Mouse (Mus musculus) embryonic fibroblast, embryonic 13.5 days (primary cell): ENCODE data around the gene Fpr1.

Source experiments
- CTCF ChIP-seq: IDR thresholded peaks from 2 replicates; pipeline ENCODE4 v1.5.1; 2011; ENCODE audit warnings: mild to moderate bottlenecking, control low read depth, low read length, moderate library complexity, borderline replicate concordance; ENCODE audit not compliant: insufficient read depth
- POLR2A ChIP-seq: IDR thresholded peaks from 2 replicates; pipeline ENCODE4 v1.6.1; 2011; ENCODE audit warnings: low read depth, mild to moderate bottlenecking, control low read depth, low read length, moderate library complexity

DNA sequence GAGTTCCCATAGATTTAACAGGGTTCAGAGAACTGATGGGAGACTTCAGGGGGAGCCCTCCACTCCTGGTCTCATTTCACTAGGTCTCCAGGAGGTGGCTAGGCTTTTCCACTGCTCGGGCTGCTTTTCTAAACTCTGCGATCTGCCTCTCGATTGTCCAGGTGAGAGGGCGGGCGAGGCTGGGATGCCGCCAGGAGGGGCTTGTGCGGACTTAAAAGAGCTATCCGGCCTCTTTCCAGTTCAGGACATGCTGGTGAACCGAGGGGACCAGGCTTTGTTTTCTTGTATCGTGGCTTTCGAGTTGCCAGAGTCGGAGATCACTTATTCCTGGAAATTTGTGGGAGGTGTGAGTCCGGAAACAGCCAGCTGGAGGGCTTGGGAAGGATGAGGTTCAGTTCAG, 46.3 kb downstream of the Fpr1 start:
- no peak for TF ChIP-seq CTCF
- TF ChIP-seq POLR2A: no peak
